ENCODE assay signal across 22 mouse cellular contexts in the genomic region with DNA sequence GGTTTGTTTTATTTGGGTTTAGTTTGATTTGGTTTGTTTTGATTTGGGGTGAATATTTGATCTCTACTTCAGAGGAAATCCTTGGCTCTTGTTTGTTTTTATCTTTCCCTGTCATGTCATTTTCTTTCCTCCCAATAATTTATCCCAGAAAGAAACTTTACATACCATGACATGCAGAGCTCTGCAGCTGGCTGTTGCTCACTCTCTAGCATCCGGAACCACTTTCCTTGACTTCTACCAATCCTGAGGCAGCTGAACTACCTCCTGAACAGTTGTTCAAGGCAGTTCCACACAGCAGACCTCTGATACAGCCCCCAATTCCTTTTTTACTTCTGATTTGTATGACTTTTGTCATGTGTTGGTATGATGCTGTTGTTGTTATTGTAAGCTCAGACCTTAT.
"Had no signal": no experiment of that assay in that cellular context is flagged by ENCODE, and none has a peak within 500 bp of the region (broad histone marks: within the 10 kb centered on the region; RNA-seq: fewer than 3 reads in every experiment).

No protein-coding gene starts in this region.

- ATAC-seq: liver, embryonic 12.5 days; midbrain, embryonic 16.5 days had no signal

- H3K9me3 ChIP-seq: liver, embryonic 12.5 days; midbrain, embryonic 10.5 days; midbrain, embryonic 12.5 days; neural tube, embryonic 13.5 days; neural tube, embryonic 15.5 days; stomach, embryonic 15.5 days had no signal

- H3K27me3 ChIP-seq: liver, embryonic 12.5 days; midbrain, embryonic 12.5 days; neural tube, embryonic 13.5 days; neural tube, embryonic 15.5 days; stomach, embryonic 15.5 days had no signal

- H3K36me3 ChIP-seq: liver, embryonic 12.5 days; midbrain, embryonic 10.5 days; midbrain, embryonic 12.5 days; neural tube, embryonic 13.5 days; neural tube, embryonic 15.5 days; stomach, embryonic 15.5 days had no signal

- H3K4me1 ChIP-seq: liver, embryonic 12.5 days; stomach, embryonic 15.5 days had no signal

- H3K27ac ChIP-seq: liver, embryonic 12.5 days; liver, embryonic 14.5 days; midbrain, embryonic 10.5 days; midbrain, embryonic 12.5 days; neural tube, embryonic 13.5 days; neural tube, embryonic 15.5 days; stomach, embryonic 15.5 days; stomach, postnatal 0 days had no signal

- H3K4me3 ChIP-seq: liver, embryonic 12.5 days; midbrain, embryonic 10.5 days; midbrain, embryonic 12.5 days; myocyte; neural tube, embryonic 13.5 days; neural tube, embryonic 15.5 days; stomach, embryonic 15.5 days had no signal

- H3K4me2 ChIP-seq: liver, embryonic 12.5 days; midbrain, embryonic 12.5 days; neural tube, embryonic 13.5 days; neural tube, embryonic 15.5 days; stomach, embryonic 15.5 days had no signal

- H3K9ac ChIP-seq: liver, embryonic 12.5 days; liver, embryonic 14.5 days; midbrain, embryonic 12.5 days; neural tube, embryonic 13.5 days; neural tube, embryonic 15.5 days; stomach, embryonic 15.5 days had no signal

- DNase-seq: lung, adult 2 months; lung, postnatal 14 days; lung, postnatal 36 days; midbrain, embryonic 14.5 days; retina, postnatal 1 day; right cerebral cortex, adult 18-20 months; right cerebral cortex, postnatal 25 days; right cerebral cortex, postnatal 4 days; spleen, adult 18-20 months; thymus, adult 2 months; thymus, postnatal 25 days; thymus, postnatal 4 days had no signal
